Mouse (Mus musculus): ENCODE measurements around the gene Nthl1.

- no peak for TF ChIP-seq CTCF (IDR thresholded peaks at IDR 0.05; ENCODE audit: low read depth, low read length)
- TF ChIP-seq POLR2A (IDR thresholded peaks at IDR 0.05; ENCODE audit: extremely low read depth, insufficient read depth, low read length): no peak
Observed at GRCm38 (mm10) chr17:24640119-24640518, 7.6 kb downstream of the Nthl1 start.
